Mouse (Mus musculus) embryonic facial prominence, embryonic 14.5 days (tissue): ENCODE data around the gene Immp2l. TPM values are rescaled to one million over a fixed set of nuclear protein-coding genes. Genes with fewer than 3 reads are reported as not detected.

ENCODE experiments used
- ATAC-seq: fragments of 200-750 bp; cut with Nextera tagmentation; 2 replicates; pipeline ENCODE4 v1.8.0; 2017; ENCODE audit warnings: low read depth, moderate number of reproducible peaks, moderate TSS enrichment
- DNase-seq: peaks from one replicate; pipeline ENCODE4 v3.0.0-alpha.2; 2015; ENCODE audit warnings: low spot score
- H3K27ac ChIP-seq: fragments of 300-500 bp; sonication (generic); replicated peaks from 2 replicates; pipeline ENCODE4 v1.5.1; 2014; ENCODE audit warnings: low read depth, mild to moderate bottlenecking, low read length, moderate library complexity
- H3K27me3 ChIP-seq: fragments of 300-500 bp; sonication (generic); replicated peaks from 2 replicates; pipeline ENCODE4 v1.6.1; 2014; ENCODE audit warnings: low read length; ENCODE audit not compliant: control insufficient read depth, insufficient read depth
- H3K36me3 ChIP-seq: fragments of 300-500 bp; sonication (generic); 2 replicates; pipeline ENCODE4 v1.6.1; 2014; ENCODE audit warnings: low read length, mixed read lengths; ENCODE audit not compliant: control insufficient read depth, insufficient read depth
- H3K4me1 ChIP-seq: fragments of 300-500 bp; sonication (generic); 2 replicates; pipeline ENCODE4 v1.6.1; 2014; ENCODE audit warnings: antibody characterized with exemption, low read length; ENCODE audit not compliant: control insufficient read depth, insufficient read depth
- H3K4me2 ChIP-seq: fragments of 300-500 bp; sonication (generic); 2 replicates; pipeline ENCODE4 v1.6.1; 2014; ENCODE audit warnings: low read depth, mild to moderate bottlenecking, low read length, moderate library complexity, mixed read lengths
- H3K4me3 ChIP-seq: fragments of 300-500 bp; sonication (generic); 2 replicates; pipeline ENCODE4 v1.5.1; 2014; ENCODE audit warnings: low read depth, mild to moderate bottlenecking, low read length
- H3K9ac ChIP-seq: fragments of 300-500 bp; sonication (generic); 2 replicates; pipeline ENCODE4 v1.6.1; 2014; ENCODE audit warnings: low read depth, mild to moderate bottlenecking, low read length, moderate library complexity, mixed read lengths
- H3K9me3 ChIP-seq: fragments of 300-500 bp; sonication (generic); 2 replicates; pipeline ENCODE4 v1.6.1; 2016; ENCODE audit warnings: low read length; ENCODE audit not compliant: control insufficient read depth
- WGBS: fragments of 180-500 bp; shearing (Covaris S2); extraction: QIAGEN DNeasy Blood & Tissue Kit; methylation state at CpG from one replicate; pipeline ENCODE4 v1.1.7; 2014; 5-methylcytosine and 5-hydroxymethylcytosine counted together
- polyA plus RNA-seq: library from polyadenylated mRNA; unstranded; fragments of >200 nt; fragmentation: Nextera tagmentation; extraction: Ambion mirVana; gene quantifications from 2 replicates; pipeline ENCODE4 v1.2.1, GENCODE M21; 2014

Immp2l gene
- polyA plus RNA-seq, 1 experiment from 2014 or later = 15.9 TPM

- Histone ChIP-seq H3K4me1 (no peaks in the 10 kb centered on the region), H3K36me3 (no peaks in the 10 kb centered on the region), H3K9me3 (no peaks in the 10 kb centered on the region), H3K4me3 (no peak overlapping the region), H3K27me3 (no peaks in the 10 kb centered on the region), H3K9ac (no peak overlapping the region), H3K4me2 (no peak overlapping the region), H3K27ac (no peak overlapping the region)
- 56% methylated on average over 4 of the region's 4 CpGs for WGBS
- no peak for ATAC-seq
- peak; percentile 8 for DNase-seq
Measured at GRCm38 (mm10) chr12:41575221-41575620, 551.3 kb downstream of the Immp2l start.

- 65% methylated on average over 5 of the region's 5 CpGs for WGBS
- Histone ChIP-seq H3K4me2 (no peak overlapping the region), H3K9me3 (no peaks in the 10 kb centered on the region), H3K36me3 (no peaks in the 10 kb centered on the region), H3K9ac (no peak overlapping the region), H3K4me1 (no peaks in the 10 kb centered on the region), H3K4me3 (no peak overlapping the region), H3K27me3 (no peaks in the 10 kb centered on the region), H3K27ac (no peak overlapping the region)
- DNase-seq (no peak), ATAC-seq (no peak)
Measured at GRCm38 (mm10) chr12:41593401-41593800, 569.5 kb downstream of the Immp2l start.

- Histone ChIP-seq H3K4me3 (no peak overlapping the region), H3K27me3 (no peaks in the 10 kb centered on the region), H3K9me3 (no peaks in the 10 kb centered on the region), H3K36me3 (no peaks in the 10 kb centered on the region), H3K9ac (no peak overlapping the region), H3K4me1 (no peaks in the 10 kb centered on the region), H3K27ac (no peak overlapping the region), H3K4me2 (no peak overlapping the region)
- WGBS = 85% methylated on average over 4 of the region's 4 CpGs
- ATAC-seq (no peak), DNase-seq (no peak)
Measured at GRCm38 (mm10) chr12:41594037-41594436, 570.1 kb downstream of the Immp2l start.

GRCm38 (mm10) chr12:41615271-41615670, 591.4 kb downstream of the Immp2l start:
- WGBS = 62% methylated on average over 3 of the region's 3 CpGs

GRCm38 (mm10) chr12:41621341-41621740, 597.5 kb downstream of the Immp2l start:
- DNase-seq = no peak
- Histone ChIP-seq H3K27me3 (no peaks in the 10 kb centered on the region), H3K4me2 (no peak overlapping the region), H3K4me3 (no peak overlapping the region), H3K36me3 (no peaks in the 10 kb centered on the region), H3K27ac (no peak overlapping the region), H3K9me3 (no peaks in the 10 kb centered on the region), H3K9ac (no peak overlapping the region), H3K4me1 (no peaks in the 10 kb centered on the region)
- WGBS = 86% methylated on average over 6 of the region's 6 CpGs
- ATAC-seq = no peak

More at GRCm38 (mm10) chr12:41615271-41615670, 591.4 kb downstream of the Immp2l start:
- Histone ChIP-seq H3K36me3 (no peaks in the 10 kb centered on the region), H3K9me3 (no peaks in the 10 kb centered on the region), H3K27me3 (no peaks in the 10 kb centered on the region), H3K4me3 (no peak overlapping the region), H3K4me1 (no peaks in the 10 kb centered on the region), H3K27ac (no peak overlapping the region), H3K4me2 (no peak overlapping the region), H3K9ac (no peak overlapping the region)
- DNase-seq (no peak), ATAC-seq (no peak)

- Histone ChIP-seq H3K9me3 (no peaks in the 10 kb centered on the region), H3K4me3 (no peak overlapping the region), H3K36me3 (no peaks in the 10 kb centered on the region), H3K4me1 (no peaks in the 10 kb centered on the region), H3K9ac (no peak overlapping the region), H3K27me3 (no peaks in the 10 kb centered on the region), H3K27ac (no peak overlapping the region), H3K4me2 (no peak overlapping the region)
- 58% methylated on average over 4 of the region's 4 CpGs for WGBS
- DNase-seq (no peak), ATAC-seq (no peak)
Measured at GRCm38 (mm10) chr12:41643262-41643661, 619.4 kb downstream of the Immp2l start.

- H3K4me1 ChIP-seq = no peaks in the 10 kb centered on the region
- no peak overlapping the region for H3K4me2 ChIP-seq
- no peak overlapping the region for H3K9ac ChIP-seq
- H3K9me3 ChIP-seq = no peaks in the 10 kb centered on the region
- no peaks in the 10 kb centered on the region for H3K27me3 ChIP-seq
- H3K27ac ChIP-seq = no peak overlapping the region
- no peak for ATAC-seq
- H3K4me3 ChIP-seq = no peak overlapping the region
- H3K36me3 ChIP-seq = no peaks in the 10 kb centered on the region
- DNase-seq = no peak
- WGBS = 52% methylated on average over 4 of the region's 4 CpGs
Measured at GRCm38 (mm10) chr12:41644802-41645551, 621.1 kb downstream of the Immp2l start.

- ATAC-seq (peak; percentile 78), DNase-seq (peak; percentile 46)
- H3K4me3 ChIP-seq = no peak overlapping the region
- H3K27me3 ChIP-seq = no peaks in the 10 kb centered on the region
- no peaks in the 10 kb centered on the region for H3K9me3 ChIP-seq
- H3K4me1 ChIP-seq = no peaks in the 10 kb centered on the region
- 14% methylated on average over 5 of the region's 5 CpGs for WGBS
- H3K27ac ChIP-seq = no peak overlapping the region
- no peak overlapping the region for H3K4me2 ChIP-seq
- no peaks in the 10 kb centered on the region for H3K36me3 ChIP-seq
- H3K9ac ChIP-seq = no peak overlapping the region
Measured at GRCm38 (mm10) chr12:41646956-41647575, 623.2 kb downstream of the Immp2l start.

GRCm38 (mm10) chr12:41647675-41648074, 623.8 kb downstream of the Immp2l start:
- Histone ChIP-seq H3K9ac (no peak overlapping the region), H3K4me2 (no peak overlapping the region), H3K36me3 (no peaks in the 10 kb centered on the region), H3K4me3 (no peak overlapping the region), H3K27ac (no peak overlapping the region), H3K9me3 (no peaks in the 10 kb centered on the region), H3K4me1 (no peaks in the 10 kb centered on the region), H3K27me3 (no peaks in the 10 kb centered on the region)
- 74% methylated on average over 2 of the region's 2 CpGs for WGBS
- ATAC-seq = no peak
- DNase-seq = no peak
